Mouse (Mus musculus): ENCODE measurements around the gene Pkp2. TPM values are rescaled to one million over a fixed set of nuclear protein-coding genes. Genes with fewer than 3 reads are reported as not detected.

Pkp2 gene
- total RNA-seq, 1 experiment, result 57.7 TPM

GRCm38 (mm10) chr16:16311319-16311718 lies 98.2 kb downstream of the Pkp2 start:
- Histone ChIP-seq H3K4me1 (ENCODE audit: control insufficient read depth in 2 of 2, insufficient read depth in 2 of 2, low read length in 2 of 2, poor library complexity in 1 of 2) (no peaks in the 10 kb centered on the region), H3K36me3 (ENCODE audit: control insufficient read depth, insufficient read depth, low read length, poor library complexity, severe bottlenecking) (peaks cover 14% of the 10 kb centered on the region), H3K27ac (ENCODE audit: insufficient read depth, low read depth, low read length, poor library complexity, severe bottlenecking) (no peak overlapping the region), H3K4me3 (ENCODE audit: insufficient read depth in 1 of 2, low read depth in 1 of 2, low read length in 2 of 2, poor library complexity in 1 of 2, severe bottlenecking in 1 of 2) (no peak overlapping the region), H3K9ac (ENCODE audit: insufficient read depth, low read depth, low read length, poor library complexity, severe bottlenecking) (no peak overlapping the region), H3K9me3 (ENCODE audit: control insufficient read depth, insufficient read depth, low read depth, low read length) (no peaks in the 10 kb centered on the region)
- TF ChIP-seq HCFC1 (IDR thresholded peaks at IDR 0.05; ENCODE audit: borderline replicate concordance, insufficient read depth, low read length) (no peak), ZNF384 (IDR thresholded peaks at IDR 0.05; ENCODE audit: low read depth, low read length) (no peak), CHD2 (IDR thresholded peaks at IDR 0.05; ENCODE audit: low read depth, low read length) (no peak), ZC3H11A (IDR thresholded peaks at IDR 0.05; ENCODE audit: borderline replicate concordance, low read depth, low read length) (no peak), MAFK (IDR thresholded peaks at IDR 0.05; ENCODE audit: insufficient read depth, low read depth, low read length) (no peak)
- DNase-seq (ENCODE audit: low read depth, low spot score), result no peak
- in situ Hi-C loops (cut with MboI; ENCODE audit: low sequenced_read_pairs in 2 of 2, unreplicated experiment in 2 of 2), result no loop called here

Other genes starting within 250 kb of the Pkp2 start
- gene Yars2, start 89.6 kb downstream of the Pkp2 start, total RNA-seq (2012; rRNA removed), result 68.6 and 95.9 TPM in 2 replicates
- gene Dnm1l, start 145.6 kb downstream of the Pkp2 start, total RNA-seq (2012; rRNA removed), result 91.3 and 105 TPM in 2 replicates

Measured in ES-E14 (cell line).